Mouse (Mus musculus) E14TG2a.4 (cell line): ENCODE measurements around the gene Supv3l1.
"Not testable (repeated sequence)": the region's sequence is repeated elsewhere in the genome, so short reads cannot be mapped to it uniquely, and the experiment has no call there.

ENCODE experiments used
- H3K27me3 ChIP-seq: 2 replicates; pipeline ENCODE4 v1.6.1; 2014; ENCODE audit warnings: low read length, control low read depth; ENCODE audit not compliant: insufficient read depth
- H3K36me3 ChIP-seq: 2 replicates; pipeline ENCODE4 v1.6.1; 2014; ENCODE audit warnings: low read length, control low read depth; ENCODE audit not compliant: insufficient read depth
- H3K4me1 ChIP-seq: replicated peaks from 2 replicates; pipeline ENCODE4 v1.6.1; 2014; ENCODE audit warnings: low read depth, low read length, control low read depth
- H3K4me3 ChIP-seq: replicated peaks from 2 replicates; pipeline ENCODE4 v1.5.1; 2014; ENCODE audit warnings: mild to moderate bottlenecking, low read length
- H3K9me3 ChIP-seq: 2 replicates; pipeline ENCODE4 v1.6.1; 2014; ENCODE audit warnings: low read length, control low read depth
- CTCF ChIP-seq: conservative IDR thresholded peaks from 2 replicates; pipeline ENCODE4 v1.5.1; 2014; ENCODE audit warnings: low read length
- NANOG ChIP-seq: IDR thresholded peaks from 2 replicates; pipeline ENCODE4 v1.6.1; 2014; ENCODE audit warnings: borderline replicate concordance, low read length, mixed read lengths
- POU5F1 ChIP-seq: IDR thresholded peaks from 2 replicates; pipeline ENCODE4 v1.6.1; 2014; ENCODE audit warnings: low read length, borderline replicate concordance

The Supv3l1 gene

DNA sequence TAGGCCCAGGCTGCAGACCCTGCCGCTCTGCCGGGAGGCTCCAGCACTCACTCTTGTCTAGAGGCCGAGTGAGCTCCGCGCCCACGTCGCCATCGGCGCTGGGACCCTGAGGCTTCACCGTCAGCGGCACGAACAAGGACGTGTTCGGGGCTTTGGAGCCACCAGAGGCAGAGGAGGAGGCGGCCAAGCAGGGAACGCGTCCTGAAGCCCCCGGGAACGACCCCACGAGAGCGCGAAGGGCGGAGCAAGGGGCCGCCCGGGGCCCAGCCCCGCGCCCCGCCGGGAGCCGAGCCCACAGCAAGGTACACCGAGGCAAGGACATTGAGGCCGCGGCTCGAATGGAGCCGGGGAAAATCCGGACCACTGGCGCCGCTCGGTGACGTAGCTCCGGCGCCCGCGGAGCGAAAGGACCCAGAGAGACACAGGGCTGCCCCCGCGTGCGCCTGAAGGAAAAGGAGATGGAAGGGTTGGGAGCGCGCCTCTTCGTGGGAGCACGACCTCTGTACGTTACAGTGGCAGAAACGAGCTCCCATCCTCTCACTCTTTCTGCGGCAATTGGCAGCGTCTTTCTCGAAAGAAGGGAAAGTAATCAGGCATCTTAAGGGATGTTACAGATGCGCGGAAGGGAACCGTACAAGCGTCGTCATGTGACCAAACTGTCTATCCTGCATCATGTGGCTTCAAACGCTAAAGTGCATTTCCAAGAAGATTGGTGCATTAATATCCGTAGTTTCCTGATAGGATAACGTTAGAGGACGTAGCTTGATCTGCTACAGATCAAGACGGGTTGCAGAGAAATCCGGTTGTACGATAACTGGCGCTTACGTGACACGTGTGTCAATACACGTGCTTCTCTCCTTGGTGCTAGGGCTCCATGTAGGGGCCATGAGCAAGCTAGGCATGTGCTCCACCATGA is at the start of gene Supv3l1, which contains the start of gene 4930507D05Rik:
Gene Supv3l1 (minus strand): TSS at position 375 of the 916 bp plus-strand sequence.
Gene 4930507D05Rik (plus strand): TSS at position 126 of the 916 bp plus-strand sequence.
- TF ChIP-seq CTCF = no peak
- 0 out of 2 replicates have a peak, but pooled peaks have one; percentile 25 for TF ChIP-seq NANOG

DNA sequence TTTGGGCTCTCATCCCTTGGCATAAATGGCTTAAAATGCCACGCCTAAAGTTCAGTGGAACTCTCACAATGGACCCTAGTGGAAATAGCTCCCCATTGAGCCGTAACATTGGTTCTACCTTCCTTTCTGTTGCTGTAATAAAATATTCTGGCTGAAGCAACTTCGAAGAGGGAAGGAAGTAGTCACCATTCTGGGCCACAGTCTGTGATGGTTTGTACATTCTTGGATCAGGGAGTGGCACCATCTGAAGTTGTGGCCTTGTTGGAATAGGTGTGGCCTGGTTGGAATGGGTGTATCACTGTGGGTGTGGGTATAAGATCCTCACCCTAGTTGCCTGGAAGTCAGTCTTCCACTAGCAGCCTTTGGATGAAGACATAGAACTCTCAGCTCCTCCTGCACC is 42.1 kb upstream of the Supv3l1 start:
- H3K4me1 ChIP-seq = peaks cover 19% of the 10 kb centered on the region
- H3K36me3 ChIP-seq, H3K9me3 ChIP-seq, H3K27me3 ChIP-seq, H3K4me3 ChIP-seq: not testable (repeated sequence)

More for the DNA sequence above, at the start of gene Supv3l1, which contains the start of gene 4930507D05Rik:
- peaks cover 41% of the 10 kb centered on the region for H3K36me3 ChIP-seq
- no peaks in the 10 kb centered on the region for H3K27me3 ChIP-seq
- H3K4me3 ChIP-seq = peak within 1 kb of the TSS; percentile 99
- no peaks in the 10 kb centered on the region for H3K9me3 ChIP-seq
- peaks cover 48% of the 10 kb centered on the region for H3K4me1 ChIP-seq

DNA sequence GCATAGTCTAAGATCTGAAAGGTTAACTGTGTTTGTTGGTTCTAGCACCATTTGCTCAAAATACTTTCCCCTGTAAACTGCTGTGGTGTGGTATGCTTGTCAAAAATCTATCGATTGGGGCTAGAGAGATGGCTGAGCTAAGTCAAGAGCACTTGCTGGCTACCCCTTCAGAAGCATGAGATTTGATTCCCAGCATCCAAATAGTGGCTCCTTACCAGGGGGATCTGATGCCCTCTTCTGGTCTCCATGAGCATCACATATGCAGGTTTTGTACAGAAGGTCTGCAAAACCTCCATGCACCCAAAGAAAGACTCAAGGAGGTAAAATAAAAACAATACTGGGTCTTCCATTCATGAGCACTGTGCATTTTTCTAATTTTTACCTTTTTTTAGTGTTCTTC is 38.7 kb upstream of the Supv3l1 start:
- no peaks in the 10 kb centered on the region for H3K36me3 ChIP-seq
- H3K27me3 ChIP-seq = peaks cover 2% of the 10 kb centered on the region; the same call in 1 of the 2 replicates
- no peaks in the 10 kb centered on the region for H3K9me3 ChIP-seq
- H3K4me1 ChIP-seq = peaks cover 35% of the 10 kb centered on the region
- TF ChIP-seq CTCF (peak; percentile 55), POU5F1 (no peak)
- no peak overlapping the region for H3K4me3 ChIP-seq

DNA sequence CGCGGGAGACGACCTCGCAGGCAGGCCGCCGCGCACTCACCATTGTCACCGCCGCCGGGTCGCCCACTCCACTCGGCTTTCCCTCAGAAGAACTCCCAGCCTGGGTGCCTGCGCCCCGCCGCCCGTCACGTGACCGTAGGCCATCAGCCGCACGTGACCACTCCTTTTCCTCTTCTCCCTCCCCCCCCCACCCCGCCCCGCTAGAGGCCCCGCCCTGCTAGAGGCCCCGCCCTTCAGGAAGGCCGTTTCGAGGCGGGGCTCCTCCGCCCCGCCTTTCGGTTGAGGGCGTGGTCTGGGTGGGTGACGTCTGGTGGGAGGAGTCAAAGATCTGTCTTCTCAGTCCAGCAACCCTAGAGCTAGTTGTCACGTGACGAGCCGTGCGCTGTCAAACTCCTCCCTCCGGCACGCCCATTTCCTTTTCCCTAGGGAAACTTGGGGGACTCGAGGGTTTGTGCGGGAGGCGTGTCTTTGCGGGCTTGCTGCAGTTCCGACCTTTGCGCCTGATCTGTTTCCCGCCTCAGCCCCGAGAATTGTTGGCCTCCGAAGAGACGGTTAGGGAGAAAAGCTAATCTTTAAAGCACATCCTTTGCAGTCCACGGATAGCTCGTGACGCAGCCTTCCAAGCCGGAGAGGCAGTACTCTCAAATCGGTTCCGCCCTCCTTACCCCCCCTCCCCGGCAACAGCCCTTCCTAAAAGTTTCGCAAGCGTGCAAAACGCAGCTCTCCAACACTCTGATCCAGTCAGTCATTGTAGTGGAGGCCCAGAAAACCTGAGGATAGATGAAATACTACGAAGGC is 37.3 kb upstream of the Supv3l1 start, which contains the start of gene Vps26a:
Gene Vps26a (minus strand): TSS at position 188 of the 798 bp plus-strand sequence.
- no peak for TF ChIP-seq POU5F1
- no peak for TF ChIP-seq CTCF
- no peak for TF ChIP-seq NANOG
- H3K27me3 ChIP-seq = peaks cover 2% of the 10 kb centered on the region; the same call in 1 of the 2 replicates
- H3K4me3 ChIP-seq = peak within 1 kb of the TSS; percentile 97
- H3K9me3 ChIP-seq = no peaks in the 10 kb centered on the region
- no peaks in the 10 kb centered on the region for H3K36me3 ChIP-seq
- H3K4me1 ChIP-seq = peaks cover 37% of the 10 kb centered on the region

DNA sequence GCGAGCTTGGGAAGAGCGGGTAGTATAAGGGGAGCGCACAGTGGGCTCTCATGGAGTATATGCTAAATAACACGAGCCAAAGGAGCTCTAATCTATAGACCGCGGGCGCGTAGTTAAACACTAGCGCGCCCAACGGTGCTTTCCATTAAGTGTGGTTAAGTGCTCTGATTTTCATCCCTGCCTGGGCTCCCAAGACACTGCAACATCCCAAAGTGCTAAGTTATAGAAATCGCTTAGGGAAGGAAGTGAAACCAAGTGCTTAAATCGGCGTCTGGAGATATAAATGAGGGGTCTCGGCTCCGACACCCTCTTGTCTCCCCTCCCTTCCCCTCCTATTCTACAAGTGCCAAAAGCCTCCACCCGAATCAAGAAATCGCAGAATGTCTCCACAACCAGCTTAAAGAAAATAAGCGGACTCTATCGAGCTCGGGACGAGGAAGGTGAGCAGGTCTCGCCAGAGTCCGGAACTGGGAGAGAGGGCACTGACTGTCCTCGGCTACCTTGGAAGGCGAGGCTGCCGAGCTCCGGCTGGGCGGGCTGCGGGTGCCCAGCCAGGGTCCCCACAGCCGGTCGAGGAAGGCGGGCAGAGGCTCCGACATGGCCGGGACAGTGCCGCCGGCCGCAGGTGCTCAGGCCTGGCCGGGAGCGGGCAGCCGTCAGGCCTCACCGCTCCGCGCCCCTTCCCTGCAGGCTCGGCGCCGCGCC is 36.5 kb upstream of the Supv3l1 start:
- no peak for TF ChIP-seq POU5F1
- TF ChIP-seq CTCF = no peak
- TF ChIP-seq NANOG = no peak
- H3K4me3 ChIP-seq = peak overlapping the region; percentile 97
- H3K9me3 ChIP-seq = no peaks in the 10 kb centered on the region
- no peaks in the 10 kb centered on the region for H3K36me3 ChIP-seq
- H3K4me1 ChIP-seq = peaks cover 39% of the 10 kb centered on the region
- H3K27me3 ChIP-seq = peaks cover 2% of the 10 kb centered on the region; the same call in 1 of the 2 replicates

DNA sequence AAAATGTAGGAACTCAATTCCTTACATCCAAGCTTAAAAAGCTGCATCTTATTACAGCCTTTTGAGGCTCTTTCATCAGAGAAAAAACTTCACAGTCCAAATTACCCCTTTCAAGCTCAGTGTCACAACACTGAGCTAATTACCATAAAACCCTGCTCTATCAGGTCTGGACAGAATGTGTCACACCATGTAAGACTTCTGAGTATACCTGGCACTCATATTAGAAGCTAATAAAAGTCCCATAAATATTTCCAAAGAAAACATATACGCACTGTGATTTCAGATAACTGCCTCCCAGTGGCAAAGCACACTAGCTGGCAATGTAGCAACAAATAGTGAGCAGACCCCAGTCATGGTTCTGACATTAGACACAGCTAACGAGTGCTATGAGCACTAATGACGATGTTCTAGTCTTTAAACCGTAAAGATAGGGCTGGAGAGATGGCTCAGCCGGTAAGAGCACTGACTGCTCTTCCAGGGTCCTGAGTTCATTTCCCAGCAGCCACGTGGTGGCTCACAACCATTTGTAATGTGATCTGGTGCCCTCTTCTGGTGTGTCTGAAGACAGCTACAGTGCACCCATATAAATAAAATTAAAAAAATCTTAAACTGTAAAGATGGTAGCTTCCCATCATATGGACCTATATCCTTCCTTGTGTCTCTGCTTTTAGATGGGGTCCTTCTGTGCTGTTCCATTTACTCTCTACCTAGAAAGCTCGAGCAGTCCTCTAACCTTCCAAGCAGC is 31.7 kb upstream of the Supv3l1 start:
- Histone ChIP-seq H3K9me3 (no peaks in the 10 kb centered on the region), H3K4me1 (peaks cover 50% of the 10 kb centered on the region), H3K36me3 (peaks cover 11% of the 10 kb centered on the region), H3K4me3 (no peak overlapping the region), H3K27me3 (peaks cover 2% of the 10 kb centered on the region; the same call in 1 of the 2 replicates)
- TF ChIP-seq CTCF (peak; percentile 28), POU5F1 (no peak), NANOG (no peak)

DNA sequence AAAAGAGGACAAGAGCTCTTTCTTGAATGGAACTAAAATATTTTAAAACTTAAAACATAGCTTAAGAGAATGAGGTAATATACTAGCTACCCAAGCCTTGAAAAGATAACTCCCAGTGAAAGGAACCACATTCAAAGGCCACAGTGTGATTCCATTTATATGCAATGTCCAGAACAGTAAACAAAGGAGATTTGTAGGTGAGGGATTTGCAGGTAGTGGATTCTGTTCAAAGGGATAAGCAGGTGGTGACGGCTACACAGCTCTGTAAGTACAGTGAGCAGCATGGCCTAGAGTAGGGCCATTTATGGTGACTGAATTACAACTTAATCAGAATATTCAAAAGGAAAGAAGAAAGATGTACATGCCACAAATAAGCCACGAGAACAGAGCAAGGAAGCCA is 27.4 kb upstream of the Supv3l1 start:
- Histone ChIP-seq H3K9me3 (no peaks in the 10 kb centered on the region), H3K4me1 (peaks cover 51% of the 10 kb centered on the region), H3K4me3 (no peak overlapping the region), H3K27me3 (no peaks in the 10 kb centered on the region), H3K36me3 (peaks cover 20% of the 10 kb centered on the region)
- TF ChIP-seq NANOG (peak; percentile 71), CTCF (no peak), POU5F1 (peak; percentile 96)
